Mouse (Mus musculus) forebrain, embryonic 15.5 days (tissue): ENCODE measurements around the gene Cfap161. TPM values are rescaled to one million over a fixed set of nuclear protein-coding genes. Genes with fewer than 3 reads are reported as not detected.

Experiments used
- ATAC-seq: fragments of 200-750 bp; cut with Nextera tagmentation; replicated peaks from 2 replicates; pipeline ENCODE4 v1.8.0; 2017; ENCODE audit warnings: mild to moderate bottlenecking, moderate TSS enrichment, moderate library complexity
- H3K27ac ChIP-seq: fragments of 300-500 bp; sonication (generic); replicated peaks from 2 replicates; pipeline ENCODE4 v1.5.1; 2015; ENCODE audit warnings: mild to moderate bottlenecking, inconsistent platforms
- H3K27me3 ChIP-seq: fragments of 300-500 bp; sonication (generic); 2 replicates; pipeline ENCODE4 v1.6.1; 2015; ENCODE audit warnings: inconsistent platforms
- H3K36me3 ChIP-seq: fragments of 300-500 bp; sonication (generic); 2 replicates; pipeline ENCODE4 v1.6.1; 2015; ENCODE audit warnings: mild to moderate bottlenecking, inconsistent platforms
- H3K4me1 ChIP-seq: fragments of 300-500 bp; sonication (generic); 2 replicates; pipeline ENCODE4 v1.6.1; 2015; ENCODE audit warnings: inconsistent platforms
- H3K4me2 ChIP-seq: fragments of 300-500 bp; sonication (generic); replicated peaks from 2 replicates; pipeline ENCODE4 v1.6.1; 2015; ENCODE audit warnings: mild to moderate bottlenecking, inconsistent platforms
- H3K4me3 ChIP-seq: fragments of 300-500 bp; sonication (generic); 2 replicates; pipeline ENCODE4 v1.5.1; 2015; ENCODE audit warnings: mild to moderate bottlenecking, inconsistent platforms
- H3K9ac ChIP-seq: fragments of 300-500 bp; sonication (generic); replicated peaks from 2 replicates; pipeline ENCODE4 v1.6.1; 2015; ENCODE audit warnings: mild to moderate bottlenecking, inconsistent platforms
- H3K9me3 ChIP-seq: fragments of 300-500 bp; sonication (generic); 2 replicates; pipeline ENCODE4 v1.6.1; 2016; ENCODE audit warnings: inconsistent platforms
- WGBS: fragments of 180-500 bp; shearing (Covaris S2); methylation state at CpG from one replicate; pipeline ENCODE4 v1.1.7; 2015; ENCODE audit warnings: mixed read lengths; 5-methylcytosine and 5-hydroxymethylcytosine counted together
- polyA plus RNA-seq: library from polyadenylated mRNA; unstranded; fragments of >200 nt; fragmentation: Nextera tagmentation; extraction: Ambion mirVana; gene quantifications from 2 replicates; pipeline ENCODE4 v1.2.1, GENCODE M21; 2015

Cfap161 gene
- polyA plus RNA-seq, 1 experiment from 2014 or later = 1.5 TPM

DNA sequence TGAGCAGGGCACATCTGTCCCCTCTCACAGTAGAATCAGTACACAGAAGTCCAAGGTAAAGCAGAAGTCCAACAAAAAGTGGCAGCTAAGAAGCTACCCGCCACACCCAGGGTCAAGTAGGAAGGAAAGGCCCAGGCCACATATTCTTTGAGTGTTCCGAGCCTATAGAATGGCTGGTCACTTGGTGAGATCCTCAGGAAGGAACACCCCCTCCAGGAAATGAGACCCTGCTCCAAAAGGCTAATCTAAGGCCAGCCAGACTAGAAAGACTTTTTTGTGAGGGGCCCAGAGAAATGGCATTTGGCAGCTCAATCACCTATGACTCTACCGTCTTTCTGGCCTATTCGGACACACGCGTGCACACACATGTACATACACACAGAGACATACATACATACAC lies 18.3 kb upstream of the Cfap161 start:
- no peak overlapping the region for H3K4me3 ChIP-seq
- H3K27me3 ChIP-seq = no peaks in the 10 kb centered on the region
- no peaks in the 10 kb centered on the region for H3K36me3 ChIP-seq
- H3K27ac ChIP-seq = no peak overlapping the region
- no peak overlapping the region for H3K9ac ChIP-seq
- WGBS = 89% methylated on average over 6 of the region's 6 CpGs
- H3K4me1 ChIP-seq = peaks cover 25% of the 10 kb centered on the region
- ATAC-seq = no peak
- no peak overlapping the region for H3K4me2 ChIP-seq
- H3K9me3 ChIP-seq = no peaks in the 10 kb centered on the region

DNA sequence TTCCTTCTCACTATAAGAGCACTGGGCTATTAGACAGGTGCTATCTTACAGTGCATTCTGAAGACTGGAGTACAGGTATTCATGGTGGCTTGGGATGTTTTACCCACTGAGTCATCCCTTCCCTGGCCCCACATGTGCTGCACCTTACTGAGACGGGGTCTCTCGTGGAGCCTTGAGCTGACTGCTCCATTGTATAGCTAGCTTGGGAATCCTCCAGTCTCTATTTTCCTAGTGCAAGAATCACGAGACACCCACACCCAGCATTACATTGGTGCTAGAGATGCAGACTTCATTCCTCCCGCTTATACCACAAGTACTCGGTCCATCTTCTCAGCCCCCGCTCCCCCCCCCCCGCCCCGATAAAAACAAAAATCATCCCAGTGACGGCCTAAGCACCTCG lies 17.9 kb upstream of the Cfap161 start:
- Histone ChIP-seq H3K9ac (no peak overlapping the region), H3K4me3 (no peak overlapping the region), H3K4me1 (peaks cover 25% of the 10 kb centered on the region), H3K27me3 (no peaks in the 10 kb centered on the region), H3K36me3 (no peaks in the 10 kb centered on the region), H3K9me3 (no peaks in the 10 kb centered on the region), H3K27ac (no peak overlapping the region), H3K4me2 (no peak overlapping the region)
- WGBS = 76% methylated on average over 10 of the region's 10 CpGs
- ATAC-seq = no peak

DNA sequence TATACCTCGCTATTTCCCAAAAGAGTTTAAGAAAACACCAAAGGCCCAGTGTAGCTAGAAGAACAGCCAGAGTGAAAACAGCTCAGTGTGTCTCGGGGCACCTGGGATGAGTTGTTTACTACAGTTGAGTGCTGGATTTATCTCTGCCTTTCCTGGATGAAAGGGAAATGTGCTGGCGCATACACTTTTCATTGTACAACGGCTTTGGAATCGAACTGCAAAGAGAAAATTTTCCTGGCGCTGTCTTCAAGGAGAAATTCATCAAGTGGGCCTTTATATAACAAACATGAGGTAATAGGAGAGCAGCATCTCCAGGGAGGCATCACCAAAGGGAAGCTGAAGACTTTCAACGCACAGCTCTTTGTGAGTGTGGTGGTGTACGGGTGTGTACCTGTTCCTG lies 17.2 kb upstream of the Cfap161 start:
- ATAC-seq = no peak
- Histone ChIP-seq H3K27ac (no peak overlapping the region), H3K27me3 (no peaks in the 10 kb centered on the region), H3K4me3 (no peak overlapping the region), H3K9ac (no peak overlapping the region), H3K4me2 (no peak overlapping the region), H3K9me3 (no peaks in the 10 kb centered on the region), H3K36me3 (no peaks in the 10 kb centered on the region), H3K4me1 (peaks cover 25% of the 10 kb centered on the region)
- WGBS = 80% methylated on average over 8 of the region's 8 CpGs

DNA sequence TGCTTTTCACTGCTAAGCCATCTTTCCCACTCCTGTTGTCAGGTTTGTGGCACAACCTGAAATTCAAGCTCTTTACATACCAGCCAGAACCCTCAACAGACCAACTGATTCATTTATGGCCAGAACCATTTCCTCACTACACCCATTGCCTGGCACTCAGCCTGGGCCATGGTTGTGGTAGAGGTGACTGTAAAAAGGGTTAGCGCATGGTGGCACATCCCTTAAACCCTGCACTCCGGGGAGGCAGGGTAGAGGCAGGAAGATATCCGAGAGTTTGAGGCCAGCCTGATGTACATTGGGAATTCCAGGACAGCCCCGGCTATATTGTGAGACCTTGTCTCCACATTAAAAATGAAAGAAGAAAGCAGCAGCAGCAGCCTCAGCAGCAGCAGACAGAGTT lies 16.8 kb upstream of the Cfap161 start:
- H3K36me3 ChIP-seq = no peaks in the 10 kb centered on the region
- ATAC-seq = no peak
- H3K27ac ChIP-seq = no peak overlapping the region
- no peaks in the 10 kb centered on the region for H3K27me3 ChIP-seq
- no peaks in the 10 kb centered on the region for H3K9me3 ChIP-seq
- peaks cover 25% of the 10 kb centered on the region for H3K4me1 ChIP-seq
- 90% methylated on average over 4 of the region's 4 CpGs for WGBS
- no peak overlapping the region for H3K4me2 ChIP-seq
- no peak overlapping the region for H3K9ac ChIP-seq
- H3K4me3 ChIP-seq = no peak overlapping the region

DNA sequence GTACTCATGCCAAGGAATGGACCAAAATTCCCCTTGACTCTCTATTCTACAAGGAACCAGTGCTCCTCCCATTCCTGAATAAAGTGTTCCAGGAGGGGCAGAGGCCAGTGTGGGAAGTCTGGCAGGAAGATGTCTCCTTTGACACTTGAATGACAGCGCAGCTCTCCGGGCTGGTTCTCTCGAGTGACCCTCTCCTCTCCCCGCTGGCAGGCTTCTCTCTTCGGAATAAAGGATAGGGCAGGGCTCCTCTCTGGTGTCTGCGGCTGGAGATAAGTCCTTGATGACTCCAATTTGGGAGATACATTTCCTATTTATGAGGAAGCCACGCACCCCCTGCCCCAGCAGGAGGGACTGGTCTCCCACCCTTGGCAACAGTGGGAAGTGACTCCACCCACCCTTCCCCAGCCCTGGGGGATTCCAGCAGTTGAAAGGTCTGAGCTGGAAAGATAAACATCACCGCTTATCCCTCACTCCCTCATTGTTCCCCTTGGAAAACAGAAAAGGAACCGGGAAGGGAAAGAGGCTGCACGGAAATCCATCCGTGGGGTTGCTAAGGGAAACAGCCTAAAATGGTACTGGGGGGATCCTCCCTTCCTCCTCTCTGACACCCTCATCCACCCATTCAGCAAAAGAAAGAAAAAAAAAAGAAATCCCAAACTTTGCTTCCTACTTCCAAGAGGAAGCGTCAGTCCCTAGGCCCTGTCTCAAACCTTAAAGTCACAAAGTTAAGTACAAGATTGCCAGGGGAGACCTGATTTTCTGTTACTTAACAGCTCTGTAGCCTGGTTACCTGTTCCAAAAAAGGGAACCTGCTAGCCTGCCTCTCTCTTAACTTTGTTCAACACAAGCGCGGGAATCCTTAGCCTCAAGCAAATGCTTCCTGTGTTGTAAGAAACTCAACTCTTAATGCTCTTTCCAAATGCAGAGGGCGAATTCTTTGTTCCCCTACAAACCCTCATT lies 15.7 kb upstream of the Cfap161 start:
- Histone ChIP-seq H3K4me1 (peaks cover 25% of the 10 kb centered on the region), H3K27me3 (no peaks in the 10 kb centered on the region), H3K9ac (no peak overlapping the region), H3K4me3 (no peak overlapping the region), H3K9me3 (no peaks in the 10 kb centered on the region), H3K27ac (no peak overlapping the region), H3K4me2 (no peak overlapping the region), H3K36me3 (no peaks in the 10 kb centered on the region)
- no peak for ATAC-seq
- 19% methylated on average over 15 of the region's 15 CpGs for WGBS

DNA sequence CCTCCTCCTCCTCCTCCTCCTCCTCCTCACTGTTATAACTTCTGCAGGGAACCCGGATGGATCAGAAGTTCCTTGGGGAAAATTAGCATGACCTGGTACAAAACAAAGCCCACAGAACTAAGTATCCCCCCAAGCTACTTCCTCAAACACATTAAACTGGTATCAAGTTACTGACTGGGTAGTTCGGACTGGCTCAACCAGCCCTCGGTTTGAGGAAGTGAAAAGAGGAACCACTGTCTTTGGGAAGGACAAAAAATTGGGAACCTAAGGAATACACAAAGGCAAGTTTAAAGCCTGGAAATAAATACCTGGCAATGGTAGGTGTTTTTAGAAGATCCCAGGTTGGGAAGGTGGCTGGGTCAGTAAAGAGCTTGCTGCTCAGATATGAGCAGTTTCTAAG lies 15.0 kb upstream of the Cfap161 start:
- Histone ChIP-seq H3K36me3 (no peaks in the 10 kb centered on the region), H3K27me3 (no peaks in the 10 kb centered on the region), H3K4me2 (no peak overlapping the region), H3K4me1 (peaks cover 25% of the 10 kb centered on the region), H3K4me3 (no peak overlapping the region), H3K27ac (no peak overlapping the region), H3K9ac (no peak overlapping the region), H3K9me3 (no peaks in the 10 kb centered on the region)
- no peak for ATAC-seq
- 21% methylated on average over 3 of the region's 3 CpGs for WGBS

DNA sequence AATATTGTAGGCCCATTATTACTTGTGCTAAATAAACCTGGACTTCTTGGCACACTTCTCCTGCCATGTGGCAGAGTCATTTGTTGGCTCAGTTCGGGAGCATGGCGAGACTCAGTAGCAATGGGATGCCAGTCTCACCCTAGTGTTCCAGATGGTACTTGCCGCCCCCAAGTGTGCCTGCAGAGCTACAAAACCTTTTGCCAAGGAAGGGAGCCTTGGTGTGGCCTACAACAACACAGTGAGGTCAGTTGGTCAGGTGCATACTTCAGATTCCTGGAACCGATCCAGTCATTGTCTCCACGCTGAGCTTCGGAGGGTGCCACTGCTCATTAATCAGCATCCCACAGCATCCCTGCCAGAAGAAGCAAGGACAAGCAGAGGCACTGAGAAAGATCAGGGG lies 14.4 kb upstream of the Cfap161 start:
- ATAC-seq = peak; percentile 89
- Histone ChIP-seq H3K27me3 (no peaks in the 10 kb centered on the region), H3K27ac (peak overlapping the region; percentile 42; the same call in 1 of the 2 replicates)

DNA sequence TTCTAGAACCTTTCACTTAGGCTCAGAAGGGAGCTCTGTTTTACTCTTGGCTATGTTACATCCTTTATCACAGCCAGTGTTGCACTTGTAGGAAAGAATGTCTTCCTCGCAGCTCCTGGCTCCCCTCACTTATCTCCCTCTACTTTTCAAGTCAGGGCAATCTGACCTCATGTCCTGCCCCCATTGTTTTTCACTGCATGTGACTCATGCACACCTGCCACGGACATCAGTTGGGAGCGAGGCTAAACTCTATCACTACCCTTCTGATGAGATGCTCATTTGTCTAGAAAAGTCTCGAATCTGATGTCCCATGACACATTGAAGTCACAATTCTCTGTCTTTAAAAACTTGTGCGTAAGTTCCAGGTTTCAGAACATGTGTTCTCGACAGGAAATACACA lies 12.3 kb upstream of the Cfap161 start:
- Histone ChIP-seq H3K36me3 (no peaks in the 10 kb centered on the region), H3K27me3 (no peaks in the 10 kb centered on the region), H3K27ac (no peak overlapping the region), H3K4me3 (no peak overlapping the region), H3K9ac (no peak overlapping the region), H3K4me2 (no peak overlapping the region), H3K4me1 (peaks cover 15% of the 10 kb centered on the region), H3K9me3 (no peaks in the 10 kb centered on the region)
- 82% methylated on average over 6 of the region's 6 CpGs for WGBS
- ATAC-seq = no peak

More for the DNA sequence above, 14.4 kb upstream of the Cfap161 start:
- Histone ChIP-seq H3K36me3 (no peaks in the 10 kb centered on the region), H3K4me3 (no peak overlapping the region), H3K9me3 (no peaks in the 10 kb centered on the region), H3K4me1 (peaks cover 18% of the 10 kb centered on the region), H3K9ac (no peak overlapping the region), H3K4me2 (no peak overlapping the region)
- 34% methylated on average over 6 of the region's 6 CpGs for WGBS

DNA sequence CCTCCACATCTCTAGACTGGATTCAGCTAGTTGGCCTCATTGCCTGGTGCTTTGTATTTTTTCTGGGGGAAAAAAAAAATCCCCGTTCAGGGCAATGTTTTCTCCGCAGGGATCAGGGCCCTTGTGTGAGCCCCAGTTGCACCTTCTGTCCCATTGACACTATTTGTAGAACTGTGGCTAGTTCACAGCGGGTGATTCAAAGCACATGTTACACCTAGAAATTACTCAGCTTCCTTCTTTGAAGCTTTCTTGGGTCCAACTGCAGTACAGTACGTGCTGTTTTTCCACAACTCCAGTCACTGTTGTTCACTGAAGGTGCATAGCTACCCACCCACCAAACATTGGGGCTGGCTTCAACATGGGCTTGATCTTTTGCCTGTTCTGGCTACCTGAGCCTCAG lies 9.1 kb upstream of the Cfap161 start:
- no peaks in the 10 kb centered on the region for H3K27me3 ChIP-seq
- H3K9me3 ChIP-seq = no peaks in the 10 kb centered on the region
- no peak for ATAC-seq
- peaks cover 1% of the 10 kb centered on the region; the same call in 1 of the 2 replicates for H3K4me1 ChIP-seq
- no peaks in the 10 kb centered on the region for H3K36me3 ChIP-seq
- no peak overlapping the region for H3K27ac ChIP-seq
- no peak overlapping the region for H3K4me3 ChIP-seq
- no peak overlapping the region for H3K4me2 ChIP-seq
- H3K9ac ChIP-seq = no peak overlapping the region
- 83% methylated on average over 4 of the region's 4 CpGs for whole genome bisulfite sequencing

DNA sequence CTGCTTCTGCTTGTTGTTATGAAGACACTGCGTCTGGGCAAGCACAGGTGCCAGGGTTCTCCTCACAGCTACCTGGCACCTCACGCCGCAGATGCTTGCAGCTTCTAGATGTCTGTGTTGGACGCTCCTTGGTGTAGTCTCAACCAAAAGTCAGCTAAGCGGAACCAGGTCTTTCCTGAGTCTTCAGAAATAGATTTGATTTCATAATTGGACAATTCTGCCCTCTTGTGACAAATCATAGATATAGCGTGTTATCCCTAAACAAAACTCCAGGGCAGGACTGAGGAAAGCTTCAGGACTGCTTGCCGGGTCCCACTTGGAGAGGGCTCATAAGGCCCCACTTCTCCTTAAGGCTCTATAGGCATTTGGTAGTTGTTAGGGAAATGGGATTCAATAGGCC lies 7.8 kb upstream of the Cfap161 start:
- Histone ChIP-seq H3K4me3 (no peak overlapping the region), H3K4me1 (no peaks in the 10 kb centered on the region), H3K4me2 (no peak overlapping the region), H3K9me3 (no peaks in the 10 kb centered on the region), H3K9ac (no peak overlapping the region), H3K36me3 (no peaks in the 10 kb centered on the region), H3K27ac (no peak overlapping the region), H3K27me3 (no peaks in the 10 kb centered on the region)
- 70% methylated on average over 7 of the region's 7 CpGs for WGBS
- ATAC-seq = peak; percentile 71

DNA sequence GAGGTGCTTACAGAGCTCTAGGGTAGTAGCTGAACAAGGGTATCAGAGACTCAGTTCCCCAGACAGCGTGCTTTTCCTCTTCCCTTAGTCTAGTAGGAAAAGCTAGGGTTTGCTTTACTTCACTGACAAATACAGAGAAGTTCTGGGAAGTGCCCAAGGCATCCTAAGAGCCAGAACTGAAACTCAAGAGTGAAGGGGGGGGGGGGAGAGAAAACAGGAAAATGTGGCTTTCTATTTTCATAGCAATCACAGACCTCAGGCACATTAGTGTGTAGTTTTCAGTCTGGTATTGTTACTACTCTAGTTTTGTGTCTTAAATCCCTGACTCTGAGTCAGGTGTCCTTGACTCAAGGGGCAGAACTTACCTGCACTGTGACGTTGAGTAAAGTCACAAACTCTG lies 7.3 kb upstream of the Cfap161 start:
- Histone ChIP-seq H3K4me1 (no peaks in the 10 kb centered on the region), H3K36me3 (no peaks in the 10 kb centered on the region), H3K27ac (no peak overlapping the region), H3K4me3 (no peak overlapping the region), H3K27me3 (no peaks in the 10 kb centered on the region), H3K4me2 (no peak overlapping the region), H3K9me3 (no peaks in the 10 kb centered on the region), H3K9ac (no peak overlapping the region)
- no peak for ATAC-seq
- WGBS = 82% methylated on average over 2 of the region's 2 CpGs

DNA sequence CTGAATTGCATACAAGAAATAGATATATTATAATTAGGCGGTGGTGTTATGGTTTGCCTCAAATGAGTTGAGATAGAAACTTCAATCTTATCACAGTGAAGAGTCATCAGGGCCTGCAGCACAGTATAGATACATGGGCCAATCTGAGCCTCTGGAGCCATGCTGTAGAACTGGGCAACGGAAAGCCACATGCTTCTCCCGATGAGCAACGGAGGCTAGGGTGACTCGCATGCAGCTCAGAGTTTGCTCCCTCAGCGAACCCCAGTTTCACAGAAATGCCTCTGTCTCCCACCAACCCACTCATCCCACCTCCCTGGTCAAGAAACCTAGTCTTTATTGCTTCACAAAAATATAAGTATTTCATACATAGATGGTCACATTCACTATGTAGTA lies 6.8 kb upstream of the Cfap161 start:
- no peak for ATAC-seq
- H3K9ac ChIP-seq = no peak overlapping the region
- no peak overlapping the region for H3K4me2 ChIP-seq
- H3K36me3 ChIP-seq = no peaks in the 10 kb centered on the region
- H3K9me3 ChIP-seq = no peaks in the 10 kb centered on the region
- WGBS = 96% methylated on average over 6 of the region's 6 CpGs
- H3K27ac ChIP-seq = no peak overlapping the region
- H3K27me3 ChIP-seq = no peaks in the 10 kb centered on the region
- no peaks in the 10 kb centered on the region for H3K4me1 ChIP-seq
- H3K4me3 ChIP-seq = no peak overlapping the region
